ENCODE assay signal across 16 mouse cellular contexts in the genomic region with DNA sequence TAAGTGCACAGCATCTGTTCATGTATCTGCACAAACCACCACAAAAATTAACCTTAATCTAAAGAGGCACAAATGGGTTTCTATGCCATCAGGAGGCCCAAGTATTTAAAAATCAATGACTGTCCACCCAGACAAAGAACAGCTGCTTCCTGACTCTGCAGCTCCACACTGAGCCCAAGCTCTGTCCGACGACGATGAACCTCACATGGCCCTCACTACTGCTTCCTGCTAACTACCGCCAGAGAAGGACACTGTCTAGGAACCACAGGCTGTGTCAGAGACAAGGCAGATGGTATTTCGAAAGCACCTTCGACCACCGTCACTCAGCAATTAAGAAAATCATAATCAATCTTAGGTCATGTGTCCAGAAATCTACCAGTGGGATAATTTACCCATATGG. TPM values are rescaled to one million over a fixed set of nuclear protein-coding genes. Genes with fewer than 3 reads are reported as not detected.
A peak's percentile ranks its signal among the peaks of the same experiment; 100 is the strongest.
DNase-seq lines count a peak whose midpoint lies in the region; ATAC-seq and TF ChIP-seq lines count a peak whose summit lies in the region.
"Had no signal": no experiment of that assay in that cellular context is flagged by ENCODE, and none has a peak within 500 bp of the region (broad histone marks: within the 10 kb centered on the region; RNA-seq: fewer than 3 reads in every experiment).

No protein-coding gene starts in this region.

- H3K27ac ChIP-seq in heart, adult 2 months = no peak overlapping the region
- no peak overlapping the region for H3K27ac ChIP-seq in neural tube, embryonic 12.5 days
- H3K27ac ChIP-seq in neural tube, embryonic 15.5 days (replicated peaks) = no peak overlapping the region
- H3K27ac ChIP-seq in hindbrain, embryonic 16.5 days (ENCODE audit: low read depth, low read length) = no peak overlapping the region
- H3K27ac ChIP-seq in midbrain, embryonic 16.5 days (ENCODE audit: low read length) = no peak overlapping the region
- H3K27ac ChIP-seq: embryonic facial prominence, embryonic 12.5 days; forebrain, embryonic 10.5 days; liver, embryonic 12.5 days had no signal

- WGBS in heart, adult 2 months = 37% methylated on average over 7 of the region's 7 CpGs
- WGBS in neural tube, embryonic 12.5 days = 42% methylated on average over 7 of the region's 7 CpGs
- 34% methylated on average over 7 of the region's 7 CpGs for WGBS in neural tube, embryonic 15.5 days
- WGBS in hindbrain, embryonic 16.5 days = 33% methylated on average over 7 of the region's 7 CpGs
- WGBS in midbrain, embryonic 16.5 days = 39% methylated on average over 7 of the region's 7 CpGs

- no peak for TF ChIP-seq CTCF in heart, adult 2 months (IDR thresholded peaks at IDR 0.05)

- H3K79me2 ChIP-seq in heart, adult 2 months (replicated peaks; ENCODE audit: control insufficient read depth, insufficient read depth, low read length) = no peaks in the 10 kb centered on the region

- TF ChIP-seq POLR2A in heart, adult 2 months (IDR thresholded peaks at IDR 0.05; ENCODE audit: insufficient read depth, low read depth, low read length) = no peak

- H3K36me3 ChIP-seq in heart, adult 2 months (ENCODE audit: control insufficient read depth, insufficient read depth, low read length) = no peaks in the 10 kb centered on the region
- H3K36me3 ChIP-seq in neural tube, embryonic 12.5 days = no peaks in the 10 kb centered on the region
- H3K36me3 ChIP-seq in neural tube, embryonic 15.5 days = no peaks in the 10 kb centered on the region
- no peaks in the 10 kb centered on the region for H3K36me3 ChIP-seq in hindbrain, embryonic 16.5 days (ENCODE audit: control insufficient read depth, insufficient read depth, low read length)
- no peaks in the 10 kb centered on the region for H3K36me3 ChIP-seq in midbrain, embryonic 16.5 days (ENCODE audit: control insufficient read depth, insufficient read depth, low read length)
- H3K36me3 ChIP-seq: embryonic facial prominence, embryonic 12.5 days; forebrain, embryonic 10.5 days; liver, embryonic 12.5 days had no signal

- no peak overlapping the region for H3K9ac ChIP-seq in heart, adult 2 months (ENCODE audit: low read depth, low read length)
- H3K9ac ChIP-seq in neural tube, embryonic 12.5 days = no peak overlapping the region
- H3K9ac ChIP-seq in neural tube, embryonic 15.5 days (replicated peaks) = no peak overlapping the region
- H3K9ac ChIP-seq in hindbrain, embryonic 16.5 days (ENCODE audit: low read depth, low read length) = no peak overlapping the region
- H3K9ac ChIP-seq in midbrain, embryonic 16.5 days (ENCODE audit: low read depth, low read length) = no peak overlapping the region
- H3K9ac ChIP-seq: embryonic facial prominence, embryonic 12.5 days; liver, embryonic 12.5 days had no signal

- intact Hi-C loops in heart, adult 2 months (cut with DNase I) = no loop called here
- intact Hi-C loops in gastrocnemius, postnatal 36 days (cut with DNase I) = no loop called here

- no peaks in the 10 kb centered on the region for H3K9me3 ChIP-seq in neural tube, embryonic 12.5 days
- no peaks in the 10 kb centered on the region for H3K9me3 ChIP-seq in neural tube, embryonic 15.5 days (replicated peaks)
- H3K9me3 ChIP-seq in hindbrain, embryonic 16.5 days (ENCODE audit: control insufficient read depth, low read length) = no peaks in the 10 kb centered on the region
- no peaks in the 10 kb centered on the region for H3K9me3 ChIP-seq in midbrain, embryonic 16.5 days (replicated peaks; ENCODE audit: control insufficient read depth, low read length, poor library complexity, severe bottlenecking)
- H3K9me3 ChIP-seq: embryonic facial prominence, embryonic 12.5 days; forebrain, embryonic 10.5 days; liver, embryonic 12.5 days had no signal

- H3K4me2 ChIP-seq in neural tube, embryonic 12.5 days (replicated peaks) = no peak overlapping the region
- no peak overlapping the region for H3K4me2 ChIP-seq in neural tube, embryonic 15.5 days
- no peak overlapping the region for H3K4me2 ChIP-seq in hindbrain, embryonic 16.5 days (ENCODE audit: low read length)
- no peak overlapping the region for H3K4me2 ChIP-seq in midbrain, embryonic 16.5 days (ENCODE audit: low read length)
- H3K4me2 ChIP-seq: embryonic facial prominence, embryonic 12.5 days; liver, embryonic 12.5 days had no signal

- TF ChIP-seq EP300 in heart, adult 2 months (IDR thresholded peaks at IDR 0.05; ENCODE audit: insufficient read depth, low read depth, low read length) = no peak

- peak; percentile 29 for DNase-seq in heart, postnatal 4 days
- DNase-seq in heart, adult 2 months = no peak
- no peak for DNase-seq in gastrocnemius, postnatal 36 days
- DNase-seq: cerebellum, postnatal 14 days; kidney, adult 2 months; layer of hippocampus, postnatal 36 days; left cerebral cortex, postnatal 4 days; lung, postnatal 14 days had no signal

- H3K4me3 ChIP-seq in heart, adult 2 months = no peak overlapping the region
- H3K4me3 ChIP-seq in neural tube, embryonic 12.5 days = no peak overlapping the region
- no peak overlapping the region for H3K4me3 ChIP-seq in neural tube, embryonic 15.5 days (replicated peaks)
- H3K4me3 ChIP-seq in hindbrain, embryonic 16.5 days (ENCODE audit: low read length) = no peak overlapping the region
- no peak overlapping the region for H3K4me3 ChIP-seq in midbrain, embryonic 16.5 days (ENCODE audit: low read depth, low read length)
- H3K4me3 ChIP-seq: embryonic facial prominence, embryonic 12.5 days; forebrain, embryonic 10.5 days; liver, embryonic 12.5 days had no signal

- no peaks in the 10 kb centered on the region for H3K27me3 ChIP-seq in heart, adult 2 months (ENCODE audit: control insufficient read depth, insufficient read depth, low read length)
- no peaks in the 10 kb centered on the region for H3K27me3 ChIP-seq in neural tube, embryonic 12.5 days (replicated peaks)
- H3K27me3 ChIP-seq in neural tube, embryonic 15.5 days (replicated peaks) = no peaks in the 10 kb centered on the region
- no peaks in the 10 kb centered on the region for H3K27me3 ChIP-seq in hindbrain, embryonic 16.5 days (replicated peaks; ENCODE audit: control insufficient read depth, insufficient read depth, low read length)
- H3K27me3 ChIP-seq in midbrain, embryonic 16.5 days (ENCODE audit: control insufficient read depth, insufficient read depth, low read depth, low read length) = no peaks in the 10 kb centered on the region
- H3K27me3 ChIP-seq: embryonic facial prominence, embryonic 12.5 days; liver, embryonic 12.5 days had no signal

- H3K4me1 ChIP-seq in heart, adult 2 months (ENCODE audit: control insufficient read depth, insufficient read depth, low read length) = peaks cover 2% of the 10 kb centered on the region
- peaks cover 27% of the 10 kb centered on the region for H3K4me1 ChIP-seq in neural tube, embryonic 12.5 days
- peaks cover 27% of the 10 kb centered on the region for H3K4me1 ChIP-seq in neural tube, embryonic 15.5 days
- H3K4me1 ChIP-seq in hindbrain, embryonic 16.5 days (ENCODE audit: control insufficient read depth, insufficient read depth, low read depth, low read length) = peaks cover 8% of the 10 kb centered on the region
- peaks cover 19% of the 10 kb centered on the region for H3K4me1 ChIP-seq in midbrain, embryonic 16.5 days (ENCODE audit: control insufficient read depth, insufficient read depth, low read length)
- H3K4me1 ChIP-seq: liver, embryonic 12.5 days had no signal

- peak; percentile 21; the same call in 1 of the 2 replicates for ATAC-seq in neural tube, embryonic 12.5 days (ENCODE audit: low FRiP score, low read depth)
- ATAC-seq in neural tube, embryonic 15.5 days (ENCODE audit: low FRiP score) = no peak
- ATAC-seq in hindbrain, embryonic 16.5 days = peak; percentile 58; the same call in 1 of the 2 replicates
- peak; percentile 49; the same call in 1 of the 2 replicates for ATAC-seq in midbrain, embryonic 16.5 days
- ATAC-seq in megakaryocyte, adult 5-6 weeks (ENCODE audit: poor library complexity, severe bottlenecking) = no peak
- ATAC-seq: liver, embryonic 12.5 days had no signal

RNA-seq across cellular contexts. Expression of gene Efna5, which starts 29.8 kb away (rescaled TPM):
- 10 to 100 TPM; 39.7 to 46.1 TPM for total RNA-seq in heart, postnatal 4 days (2021)
- total RNA-seq in heart, adult 2 months (2021) = 10 to 100 TPM; 17.5 to 24.0 TPM
- polyA plus RNA-seq in heart, adult 2 months (2012; rRNA removed) = 3.9 and 5.2 TPM in 2 replicates
- 40.6 and 41.6 TPM in 2 replicates for polyA plus RNA-seq in neural tube, embryonic 12.5 days (2016; fragmentation: Nextera tagmentation; extraction: Ambion mirVana)
- 44.4 and 46.0 TPM in 2 replicates for polyA plus RNA-seq in neural tube, embryonic 15.5 days (2015; fragmentation: Nextera tagmentation; extraction: Ambion mirVana)
- polyA plus RNA-seq in hindbrain, embryonic 16.5 days (2015; fragmentation: Nextera tagmentation; extraction: Ambion mirVana) = 32.3 and 37.5 TPM in 2 replicates
- polyA plus RNA-seq in midbrain, embryonic 16.5 days (2015; fragmentation: Nextera tagmentation; extraction: Ambion mirVana) = 55.0 and 59.7 TPM in 2 replicates
- under 1 TPM; 0.32 to 0.59 TPM for total RNA-seq in gastrocnemius, postnatal 36 days (2021)
- total RNA-seq in megakaryocyte, adult 5-6 weeks (2015) = 0.16 and 0.30 TPM in 2 replicates
- total RNA-seq in megakaryocyte, adult 5-6 weeks (2017) = not detected in 2 replicates

Comparison
In these comparisons a context has a peak if more than half of its experiments do, and no peak if none do; other contexts are left out.
1. ATAC-seq: peak in neural tube, embryonic 12.5 days (single experiment), hindbrain, embryonic 16.5 days (single experiment) and midbrain, embryonic 16.5 days (single experiment); none in neural tube, embryonic 15.5 days (single experiment) and megakaryocyte, adult 5-6 weeks (single experiment).